Mouse (Mus musculus): ENCODE results near the gene Med29. TPM values are rescaled to one million over a fixed set of nuclear protein-coding genes. Genes with fewer than 3 reads are reported as not detected.

The Med29 gene
- polyA plus RNA-seq, 1 experiment from 2014 or later: 27.5 TPM

DNA sequence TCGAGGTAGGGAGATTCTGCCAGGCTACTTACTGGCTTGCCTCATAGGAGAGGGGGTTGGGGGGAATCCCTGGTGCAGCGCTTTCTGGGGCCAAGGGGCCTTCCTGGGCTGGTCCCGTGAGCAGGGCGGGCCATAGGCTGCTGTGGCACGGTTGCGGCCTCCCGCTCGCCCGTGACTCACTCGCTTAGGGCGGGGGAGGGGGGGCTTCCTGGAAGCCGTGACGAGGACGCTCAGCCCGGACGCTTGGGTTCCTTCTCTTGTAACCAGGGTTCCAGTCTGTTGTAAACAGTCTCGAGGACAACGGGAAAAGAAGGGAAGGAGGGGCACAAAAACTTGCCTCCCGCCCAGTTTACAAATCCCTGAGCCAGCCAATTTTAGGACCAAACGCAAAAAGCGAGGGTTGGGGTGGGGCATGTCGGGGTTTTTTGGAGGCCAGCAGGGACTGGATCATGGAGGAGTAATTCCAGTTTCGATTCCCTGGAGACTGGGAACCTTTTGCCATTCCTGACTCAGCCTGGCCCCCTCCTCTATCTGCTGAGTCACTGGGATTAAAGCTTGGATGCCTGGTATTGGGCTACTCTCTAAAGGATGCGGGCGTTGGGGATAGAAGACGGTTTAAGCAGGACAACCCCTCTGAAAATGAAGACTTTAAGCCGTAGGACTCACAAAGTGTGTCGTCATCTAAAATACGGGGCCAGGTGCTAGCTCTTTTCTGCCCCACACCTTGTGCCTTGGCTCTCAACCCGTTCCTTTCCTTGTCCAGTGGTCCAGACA lies 11.3 kb downstream of the Med29 start:
- DNase-seq (ENCODE audit: low spot score) (peak; percentile 97), ATAC-seq (ENCODE audit: low FRiP score, low TSS enrichment) (peak; percentile 71)
- WGBS: under 1% methylated on average over 30 of the region's 30 CpGs
- Histone ChIP-seq H3K27ac (replicated peaks) (peak overlapping the region; percentile 100), H3K4me1 (replicated peaks; ENCODE audit: control insufficient read depth, insufficient read depth) (peaks cover 14% of the 10 kb centered on the region; the same call in 1 of the 2 replicates), H3K9me3 (ENCODE audit: control insufficient read depth, low read length) (no peaks in the 10 kb centered on the region), H3K36me3 (ENCODE audit: control insufficient read depth, insufficient read depth, low read length) (peaks cover 7% of the 10 kb centered on the region; the same call in 1 of the 2 replicates), H3K9ac (ENCODE audit: low read length) (peak overlapping the region; percentile 78), H3K27me3 (ENCODE audit: control insufficient read depth, insufficient read depth, low read length) (no peaks in the 10 kb centered on the region), H3K4me3 (ENCODE audit: low read depth, low read length) (peak overlapping the region; percentile 39), H3K4me2 (replicated peaks; ENCODE audit: low read depth) (peak overlapping the region; percentile 81)
- TF ChIP-seq EP300 (optimal IDR thresholded peaks at IDR 0.05): peak; percentile 52
- TF ChIP-seq CTCF (IDR thresholded peaks at IDR 0.05; ENCODE audit: low read depth): no peak

DNA sequence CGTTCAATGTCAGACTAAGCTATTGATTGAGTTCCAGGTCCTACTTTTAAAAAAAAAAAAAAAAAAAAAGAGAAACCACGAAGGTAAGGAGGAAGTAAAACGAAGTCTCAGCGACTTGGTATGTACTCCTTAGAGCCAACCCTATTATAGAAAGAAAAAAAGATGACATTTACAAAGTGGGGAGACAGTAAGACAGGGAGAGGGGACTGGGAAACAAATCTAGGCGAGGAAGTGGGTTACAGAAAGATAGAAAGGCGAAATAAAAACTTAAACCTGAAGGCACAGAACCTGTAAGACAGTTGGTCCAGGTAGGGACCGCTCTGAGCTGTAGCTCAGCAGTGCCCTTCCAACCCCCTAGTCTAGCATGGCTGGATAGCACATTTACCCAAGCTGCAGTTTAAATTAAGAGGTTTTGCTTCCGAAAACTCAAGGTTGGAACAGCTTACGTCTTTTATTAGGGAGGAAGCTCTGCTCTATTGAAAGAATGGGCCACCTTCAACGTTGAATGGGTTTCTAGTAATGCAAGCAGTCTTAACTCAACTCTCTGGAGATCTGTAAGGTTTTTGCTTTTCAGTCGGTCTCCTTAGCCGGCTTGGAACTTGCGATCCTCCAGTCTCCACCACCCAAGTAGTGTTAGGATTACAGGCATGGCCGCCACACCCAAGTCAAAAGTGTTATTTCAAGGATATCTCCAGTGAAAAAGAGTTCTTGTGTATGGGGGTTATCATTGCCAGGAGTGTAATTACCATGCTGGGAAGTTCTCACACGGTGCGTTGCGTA lies 12.1 kb downstream of the Med29 start, which contains the start of gene Zfp36:
Zfp36 (minus strand) TSS at position 17 of the 780 bp plus-strand sequence.
- no peaks in the 10 kb centered on the region for H3K27me3 ChIP-seq (ENCODE audit: control insufficient read depth, insufficient read depth, low read length)
- H3K27ac ChIP-seq (replicated peaks): peak within 1 kb of the TSS; percentile 100
- H3K9ac ChIP-seq (ENCODE audit: low read length): peak within 1 kb of the TSS; percentile 98
- H3K9me3 ChIP-seq (ENCODE audit: control insufficient read depth, low read length): no peaks in the 10 kb centered on the region
- no peak for ATAC-seq (ENCODE audit: low FRiP score, low TSS enrichment)
- H3K4me2 ChIP-seq (replicated peaks; ENCODE audit: low read depth): peak within 1 kb of the TSS; percentile 95
- no peak for DNase-seq (ENCODE audit: low spot score)
- H3K4me3 ChIP-seq (ENCODE audit: low read depth, low read length): peak within 1 kb of the TSS; percentile 88
- no peak for TF ChIP-seq CTCF (IDR thresholded peaks at IDR 0.05; ENCODE audit: low read depth)
- no peak for TF ChIP-seq EP300 (optimal IDR thresholded peaks at IDR 0.05)
- peaks cover 14% of the 10 kb centered on the region; the same call in 1 of the 2 replicates for H3K4me1 ChIP-seq (replicated peaks; ENCODE audit: control insufficient read depth, insufficient read depth)
- 25% methylated on average over 17 of the region's 17 CpGs for WGBS
- peaks cover 7% of the 10 kb centered on the region; the same call in 1 of the 2 replicates for H3K36me3 ChIP-seq (ENCODE audit: control insufficient read depth, insufficient read depth, low read length)

- Histone ChIP-seq H3K27ac (replicated peaks) (peak overlapping the region; percentile 100), H3K4me1 (replicated peaks; ENCODE audit: control insufficient read depth, insufficient read depth) (peaks cover 14% of the 10 kb centered on the region; the same call in 1 of the 2 replicates), H3K36me3 (ENCODE audit: control insufficient read depth, insufficient read depth, low read length) (peaks cover 7% of the 10 kb centered on the region; the same call in 1 of the 2 replicates), H3K4me2 (replicated peaks; ENCODE audit: low read depth) (peak overlapping the region; percentile 95), H3K27me3 (ENCODE audit: control insufficient read depth, insufficient read depth, low read length) (no peaks in the 10 kb centered on the region), H3K9ac (ENCODE audit: low read length) (peak overlapping the region; percentile 98), H3K4me3 (ENCODE audit: low read depth, low read length) (peak overlapping the region; percentile 88), H3K9me3 (ENCODE audit: control insufficient read depth, low read length) (no peaks in the 10 kb centered on the region)
- TF ChIP-seq EP300 (optimal IDR thresholded peaks at IDR 0.05): peak; percentile 80
- no peak; the same call in 1 of the 2 replicates for TF ChIP-seq CTCF (IDR thresholded peaks at IDR 0.05; ENCODE audit: low read depth)
- 1% methylated on average over 52 of the region's 53 CpGs for WGBS
- DNase-seq (ENCODE audit: low spot score): peak; percentile 96
- ATAC-seq (ENCODE audit: low FRiP score, low TSS enrichment): peak; percentile 41
Observed at GRCm38 (mm10) chr7:28378769-28379651, 13.5 kb downstream of the Med29 start.

- TF ChIP-seq CTCF (IDR thresholded peaks at IDR 0.05; ENCODE audit: low read depth) (0 out of 2 replicates have a peak, but pooled peaks have one; percentile 0), EP300 (optimal IDR thresholded peaks at IDR 0.05) (no peak)
- H3K4me1 ChIP-seq (replicated peaks; ENCODE audit: control insufficient read depth, insufficient read depth): peaks cover 11% of the 10 kb centered on the region; the same call in 1 of the 2 replicates
- H3K4me3 ChIP-seq (ENCODE audit: low read depth, low read length): peak overlapping the region; percentile 88
- peak overlapping the region; percentile 100 for H3K27ac ChIP-seq (replicated peaks)
- DNase-seq (ENCODE audit: low spot score) (peak; percentile 91), ATAC-seq (ENCODE audit: low FRiP score, low TSS enrichment) (no peak; the same call in 1 of the 2 replicates)
- H3K4me2 ChIP-seq (replicated peaks; ENCODE audit: low read depth): peak overlapping the region; percentile 95
- peak overlapping the region; percentile 98 for H3K9ac ChIP-seq (ENCODE audit: low read length)
- 7% methylated on average over 32 of the region's 32 CpGs for WGBS
- no peaks in the 10 kb centered on the region for H3K27me3 ChIP-seq (ENCODE audit: control insufficient read depth, insufficient read depth, low read length)
- H3K9me3 ChIP-seq (ENCODE audit: control insufficient read depth, low read length): no peaks in the 10 kb centered on the region
- H3K36me3 ChIP-seq (ENCODE audit: control insufficient read depth, insufficient read depth, low read length): peaks cover 7% of the 10 kb centered on the region; the same call in 1 of the 2 replicates
Observed at GRCm38 (mm10) chr7:28378066-28378690, 14.3 kb downstream of the Med29 start.
